Mouse (Mus musculus) liver, embryonic 16.5 days (tissue): Measurements from ENCODE around the gene Negr1. TPM values are rescaled to one million over a fixed set of nuclear protein-coding genes. Genes with fewer than 3 reads are reported as not detected.

Experiments used
- ATAC-seq: fragments of 200-750 bp; cut with Nextera tagmentation; 2 replicates; pipeline ENCODE4 v1.8.0; 2017; ENCODE audit warnings: low read depth, mild to moderate bottlenecking, moderate number of reproducible peaks, moderate library complexity
- H3K27ac ChIP-seq: fragments of 300-500 bp; sonication (generic); 2 replicates; pipeline ENCODE4 v1.5.1; 2014; ENCODE audit warnings: mild to moderate bottlenecking, low read length
- H3K27me3 ChIP-seq: fragments of 300-500 bp; sonication (generic); 2 replicates; pipeline ENCODE4 v1.6.1; 2014; ENCODE audit warnings: low read depth, low read length, mixed read lengths; ENCODE audit not compliant: control insufficient read depth, insufficient read depth
- H3K36me3 ChIP-seq: fragments of 300-500 bp; sonication (generic); 2 replicates; pipeline ENCODE4 v1.6.1; 2014; ENCODE audit warnings: mild to moderate bottlenecking; ENCODE audit not compliant: control insufficient read depth, insufficient read depth
- H3K4me1 ChIP-seq: fragments of 300-500 bp; sonication (generic); 2 replicates; pipeline ENCODE4 v1.6.1; 2014; ENCODE audit warnings: low read depth, low read length, mixed read lengths; ENCODE audit not compliant: control insufficient read depth
- H3K4me2 ChIP-seq: fragments of 300-500 bp; sonication (generic); 2 replicates; pipeline ENCODE4 v1.6.1; 2014; ENCODE audit warnings: low read depth, low read length, mixed read lengths
- H3K4me3 ChIP-seq: fragments of 300-500 bp; sonication (generic); 2 replicates; pipeline ENCODE4 v1.5.1; 2014; ENCODE audit warnings: low read depth, mild to moderate bottlenecking, low read length
- H3K9ac ChIP-seq: fragments of 300-500 bp; sonication (generic); 2 replicates; pipeline ENCODE4 v1.6.1; 2014; ENCODE audit warnings: low read depth, low read length
- H3K9me3 ChIP-seq: fragments of 300-500 bp; sonication (generic); replicated peaks from 2 replicates; pipeline ENCODE4 v1.6.1; 2016; ENCODE audit warnings: low read length; ENCODE audit not compliant: control insufficient read depth
- WGBS: fragments of 180-500 bp; shearing (Covaris S2); extraction: QIAGEN DNeasy Blood & Tissue Kit; methylation state at CpG from one replicate; pipeline ENCODE4 v1.1.7; 2014; ENCODE audit not compliant: insufficient replicate concordance; 5-methylcytosine and 5-hydroxymethylcytosine counted together
- polyA plus RNA-seq: library from polyadenylated mRNA; unstranded; fragments of >200 nt; fragmentation: Nextera tagmentation; extraction: Ambion mirVana; gene quantifications from 2 replicates; pipeline ENCODE4 v1.2.1, GENCODE M21; 2015

The Negr1 gene
- polyA plus RNA-seq, 1 experiment from 2014 or later: 0.04 TPM

DNA sequence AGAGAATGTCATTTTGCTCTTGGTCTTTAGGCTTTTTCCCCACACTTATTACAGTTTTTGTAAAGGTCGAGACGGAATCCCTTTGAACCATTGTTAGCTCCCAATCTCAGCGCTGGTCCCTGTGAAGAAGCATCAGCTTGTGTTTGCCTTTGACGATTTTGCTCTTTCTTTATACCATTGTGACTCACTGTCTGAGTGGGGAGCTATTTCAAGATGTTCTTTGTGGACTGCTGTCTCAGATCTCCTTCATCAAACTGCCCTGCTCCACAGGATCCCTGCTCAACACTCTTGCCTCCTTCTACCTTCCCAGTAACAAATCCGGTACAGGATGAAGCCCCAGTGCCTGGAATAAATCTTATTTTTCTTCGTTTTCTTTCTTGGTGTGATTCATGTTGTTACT, 536.8 kb downstream of the Negr1 start:
- H3K4me1 ChIP-seq: no peaks in the 10 kb centered on the region
- no peak overlapping the region for H3K9ac ChIP-seq
- ATAC-seq: no peak
- no peak overlapping the region for H3K4me2 ChIP-seq
- H3K9me3 ChIP-seq: no peaks in the 10 kb centered on the region
- H3K4me3 ChIP-seq: no peak overlapping the region
- no peaks in the 10 kb centered on the region for H3K36me3 ChIP-seq
- no peak overlapping the region for H3K27ac ChIP-seq
- no peaks in the 10 kb centered on the region for H3K27me3 ChIP-seq
- 60% methylated on average over 6 of the region's 6 CpGs for WGBS

DNA sequence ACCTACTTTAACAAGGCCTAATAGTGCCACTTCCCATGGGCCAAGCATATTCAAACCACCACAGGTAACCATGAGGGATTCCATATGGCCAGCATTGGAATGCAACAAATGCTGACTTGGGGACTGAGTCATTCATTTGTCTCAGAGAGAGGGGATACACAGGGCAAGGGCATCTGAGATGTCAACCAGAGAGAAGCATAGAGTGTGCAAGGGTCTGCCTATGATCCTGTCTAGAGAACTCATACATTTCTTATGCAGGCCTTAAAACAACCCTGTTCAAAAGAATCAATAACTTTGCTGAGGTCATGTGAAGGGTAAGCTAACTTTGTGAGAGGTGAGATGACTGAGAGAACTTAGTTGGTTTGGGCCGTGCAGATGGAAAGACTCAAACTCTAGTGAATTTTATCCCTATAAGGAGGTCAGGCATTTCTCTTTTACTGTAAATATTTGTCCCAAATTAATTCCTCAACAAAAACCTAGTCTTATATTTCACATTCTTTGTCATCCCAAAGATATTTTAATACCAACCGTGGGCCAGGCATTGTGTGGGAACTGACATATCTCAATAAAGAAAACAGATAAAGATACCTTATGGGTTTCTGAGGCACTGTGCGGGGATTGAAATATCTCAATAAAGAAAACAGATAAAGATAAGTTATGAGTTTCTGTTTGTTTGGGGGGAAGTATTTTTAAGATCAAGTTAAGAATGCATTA, 543.4 kb downstream of the Negr1 start:
- H3K27ac ChIP-seq: no peak overlapping the region

DNA sequence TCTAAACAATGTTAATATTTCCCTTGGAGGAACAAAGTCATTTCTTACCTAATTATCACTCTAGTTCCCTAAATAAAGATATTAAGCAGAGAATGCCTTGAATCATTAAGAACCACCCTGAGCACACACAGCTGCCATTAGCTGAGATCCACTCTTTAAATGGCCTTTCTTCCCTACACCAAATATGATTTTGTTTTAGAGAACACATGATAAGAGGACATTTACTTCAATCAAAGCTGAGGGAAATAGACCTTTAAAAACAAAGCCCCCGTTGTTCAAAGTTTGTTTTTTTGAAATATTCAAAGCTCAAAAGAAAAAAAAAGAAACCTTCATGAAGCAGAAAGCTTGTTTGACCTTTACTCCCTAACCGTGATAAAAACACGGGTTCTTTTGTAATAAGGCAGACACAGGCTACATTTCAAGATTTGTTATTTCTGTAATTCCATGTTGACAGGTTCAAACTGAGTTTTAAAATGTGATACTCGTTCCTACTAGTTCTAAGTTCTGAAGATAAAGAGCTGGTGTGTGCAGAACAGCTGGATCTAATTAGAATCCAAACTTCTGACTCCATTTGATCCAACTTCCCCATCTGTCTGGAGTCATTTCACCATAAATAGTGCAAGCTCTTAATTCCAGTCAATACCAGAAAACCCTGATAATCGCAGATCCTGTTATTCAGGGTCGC, 544.1 kb downstream of the Negr1 start:
- Histone ChIP-seq H3K27me3 (no peaks in the 10 kb centered on the region), H3K9me3 (no peaks in the 10 kb centered on the region), H3K4me1 (no peaks in the 10 kb centered on the region), H3K4me3 (no peak overlapping the region), H3K36me3 (no peaks in the 10 kb centered on the region), H3K9ac (no peak overlapping the region), H3K27ac (no peak overlapping the region), H3K4me2 (no peak overlapping the region)
- WGBS: 47% methylated on average over 6 of the region's 6 CpGs
- no peak for ATAC-seq

More for the DNA sequence above, 543.4 kb downstream of the Negr1 start:
- Histone ChIP-seq H3K27me3 (no peaks in the 10 kb centered on the region), H3K9ac (no peak overlapping the region), H3K9me3 (no peaks in the 10 kb centered on the region), H3K4me2 (no peak overlapping the region), H3K4me3 (no peak overlapping the region), H3K4me1 (no peaks in the 10 kb centered on the region), H3K36me3 (no peaks in the 10 kb centered on the region)
- ATAC-seq: no peak
- 62% methylated on average over 3 of the region's 3 CpGs for WGBS

DNA sequence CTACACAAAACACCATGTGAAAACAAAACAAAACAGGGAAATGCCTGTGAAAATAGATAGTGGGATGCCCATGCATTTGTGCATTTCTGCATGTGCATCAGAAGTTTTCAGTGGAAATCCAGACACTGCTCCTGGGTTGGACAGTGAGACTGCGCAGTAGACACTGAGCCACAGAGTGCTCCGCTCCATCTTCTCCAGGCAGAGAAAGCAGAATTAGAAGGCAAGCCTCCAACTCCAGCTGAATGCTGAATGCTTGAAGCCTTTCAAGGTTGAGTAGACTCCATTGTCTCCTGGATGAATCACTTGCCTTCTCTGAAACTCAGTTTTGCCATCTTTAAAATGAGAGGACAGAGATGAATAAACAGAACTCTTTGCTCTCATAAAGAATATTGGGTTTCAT, 546.6 kb downstream of the Negr1 start:
- no peak for ATAC-seq
- no peak overlapping the region for H3K9ac ChIP-seq
- H3K4me2 ChIP-seq: no peak overlapping the region
- H3K4me1 ChIP-seq: no peaks in the 10 kb centered on the region
- H3K27me3 ChIP-seq: no peaks in the 10 kb centered on the region
- no peaks in the 10 kb centered on the region for H3K9me3 ChIP-seq
- no peaks in the 10 kb centered on the region for H3K36me3 ChIP-seq
- H3K27ac ChIP-seq: no peak overlapping the region
- H3K4me3 ChIP-seq: no peak overlapping the region
- WGBS: 91% methylated on average over 2 of the region's 2 CpGs

DNA sequence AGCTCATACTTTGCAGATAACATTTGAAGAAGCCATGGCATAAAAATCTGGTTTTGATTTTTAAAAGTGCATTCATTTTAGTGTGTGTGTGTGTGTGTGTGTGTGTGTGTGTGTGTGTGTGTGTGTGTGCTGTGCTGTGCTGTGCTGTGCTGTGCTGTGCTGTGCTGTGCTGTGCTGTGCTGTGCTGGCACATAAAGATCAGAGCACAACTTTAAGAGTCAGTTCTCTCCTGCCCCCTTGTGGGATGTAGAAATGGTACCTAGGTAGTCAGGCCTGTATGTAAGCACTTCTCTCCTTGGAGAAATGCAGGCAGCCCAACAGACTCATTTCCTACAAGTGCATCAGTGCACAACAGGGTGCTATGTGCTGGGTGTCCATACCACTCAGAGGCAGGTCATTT, 547.7 kb downstream of the Negr1 start:
- Histone ChIP-seq H3K4me3 (no peak overlapping the region), H3K36me3 (no peaks in the 10 kb centered on the region), H3K4me2 (no peak overlapping the region), H3K27me3 (no peaks in the 10 kb centered on the region), H3K4me1 (no peaks in the 10 kb centered on the region), H3K9ac (no peak overlapping the region), H3K27ac (no peak overlapping the region), H3K9me3 (no peaks in the 10 kb centered on the region)
- no peak for ATAC-seq

DNA sequence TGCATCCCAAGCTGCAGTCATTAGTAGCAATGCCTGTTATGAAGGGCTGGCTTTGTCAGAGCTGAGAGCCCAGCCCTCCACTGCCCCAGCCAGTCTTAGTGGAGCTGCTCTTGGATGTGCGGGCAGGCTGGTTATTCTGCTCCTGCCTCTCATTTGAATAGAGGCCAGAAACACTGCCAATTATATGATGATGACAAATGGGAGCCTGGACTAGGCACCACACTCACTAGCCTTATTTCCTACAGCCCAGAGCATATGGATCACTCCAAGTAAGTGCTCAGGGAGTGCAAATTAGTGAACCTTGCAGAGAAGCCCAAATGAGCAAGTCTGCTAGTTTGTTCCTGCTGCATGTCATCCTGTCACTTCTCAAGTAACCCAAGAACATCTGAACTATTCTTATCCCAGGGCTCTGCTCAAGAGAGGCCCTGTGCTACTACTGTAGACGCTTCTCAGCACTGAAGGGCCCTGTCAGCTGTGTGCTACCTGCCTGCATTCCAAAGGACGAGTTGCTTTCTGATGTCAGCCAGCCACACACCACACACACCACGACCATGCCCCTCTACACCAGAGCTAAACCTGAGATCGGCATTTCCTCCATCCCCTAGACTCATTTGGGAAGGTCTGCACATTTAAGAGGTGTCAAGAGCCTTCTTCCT, 553.6 kb downstream of the Negr1 start:
- Histone ChIP-seq H3K27me3 (no peaks in the 10 kb centered on the region), H3K4me1 (no peaks in the 10 kb centered on the region), H3K27ac (no peak overlapping the region), H3K4me3 (no peak overlapping the region), H3K4me2 (no peak overlapping the region), H3K9me3 (no peaks in the 10 kb centered on the region), H3K36me3 (no peaks in the 10 kb centered on the region), H3K9ac (no peak overlapping the region)
- ATAC-seq: no peak
- WGBS: 36% methylated on average over 5 of the region's 5 CpGs

DNA sequence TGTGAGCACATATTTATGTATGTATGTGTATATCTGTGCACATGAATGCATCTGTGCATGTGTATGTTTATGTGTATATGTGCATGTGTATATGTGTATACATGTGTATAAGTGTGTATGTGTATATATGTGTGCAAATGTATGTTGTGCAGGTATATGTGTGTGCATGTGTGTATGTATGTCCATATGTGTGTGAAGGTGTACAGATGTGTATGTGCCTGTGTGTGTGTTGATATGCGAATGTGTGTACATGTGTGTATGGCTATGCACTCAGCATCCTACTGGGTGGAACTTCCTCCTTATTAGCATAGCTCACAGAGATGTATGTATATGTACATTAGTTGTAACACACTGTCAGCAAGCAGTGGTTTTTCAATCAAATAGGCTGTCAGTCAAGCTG, 554.4 kb downstream of the Negr1 start:
- Histone ChIP-seq H3K9ac (no peak overlapping the region), H3K4me1 (no peaks in the 10 kb centered on the region), H3K4me3 (no peak overlapping the region), H3K4me2 (no peak overlapping the region), H3K36me3 (no peaks in the 10 kb centered on the region), H3K27me3 (no peaks in the 10 kb centered on the region), H3K27ac (no peak overlapping the region), H3K9me3 (no peaks in the 10 kb centered on the region)
- 78% methylated on average over 1 of the region's 1 CpGs for WGBS
- no peak for ATAC-seq

DNA sequence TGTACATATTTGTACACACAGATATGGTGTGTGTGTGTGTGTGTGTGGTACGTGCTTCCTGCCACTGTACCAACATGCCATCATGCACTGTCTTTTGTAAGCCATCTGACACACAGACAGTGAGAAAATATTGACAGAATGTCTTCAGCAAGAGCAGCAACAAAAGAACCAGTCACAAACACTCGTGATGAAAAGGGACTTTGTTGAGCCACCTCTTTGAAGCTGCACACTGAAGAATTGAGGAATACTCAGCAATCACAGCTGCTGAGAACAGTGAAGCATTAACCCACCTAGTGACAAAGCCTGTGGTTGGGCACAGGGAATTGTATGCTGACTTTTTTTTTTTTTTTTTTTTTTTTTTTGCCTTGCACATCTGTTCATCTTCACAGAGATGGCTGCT, 558.3 kb downstream of the Negr1 start:
- H3K9ac ChIP-seq: no peak overlapping the region
- no peak for ATAC-seq
- no peaks in the 10 kb centered on the region for H3K27me3 ChIP-seq
- no peak overlapping the region for H3K27ac ChIP-seq
- H3K4me3 ChIP-seq: no peak overlapping the region
- H3K4me2 ChIP-seq: no peak overlapping the region
- WGBS: 37% methylated on average over 2 of the region's 2 CpGs
- H3K4me1 ChIP-seq: no peaks in the 10 kb centered on the region
- H3K36me3 ChIP-seq: no peaks in the 10 kb centered on the region
- no peaks in the 10 kb centered on the region for H3K9me3 ChIP-seq
